Mouse (Mus musculus) spleen, adult 18-20 months (tissue): ENCODE data around the gene Acap3.

Source experiments
- DNase-seq, 2 experiments: peaks; one replicate each; pipeline ENCODE4 v3.0.0; 2022; ENCODE audit warnings: mixed read lengths in 2 of 2

Acap3 gene

DNA sequence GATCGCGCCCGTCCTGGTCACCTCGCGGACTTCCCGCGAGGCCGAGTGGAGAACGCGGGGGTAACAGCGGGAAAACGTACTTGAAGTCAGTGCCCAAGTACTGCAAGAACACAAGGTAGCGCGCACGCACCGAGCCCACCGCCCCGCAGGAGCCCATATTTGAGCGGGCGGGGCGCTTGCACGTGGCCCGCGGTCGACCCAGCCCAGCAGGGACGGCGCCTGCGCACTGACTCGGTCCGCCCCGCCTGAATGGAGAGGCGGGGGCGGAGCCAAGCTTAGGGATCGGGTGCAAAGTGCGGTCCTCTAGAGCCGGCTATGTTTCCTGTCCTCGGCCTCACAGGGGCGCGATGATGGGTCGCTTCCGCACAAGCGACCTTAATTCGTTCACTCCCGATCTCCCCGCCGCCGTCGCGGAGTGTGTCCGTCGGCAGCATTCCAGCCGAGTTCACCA is at the start of gene Acap3, which contains the start of gene Pusl1:
Acap3 (plus strand) TSS at position 272 of the 451 bp plus-strand sequence.
Pusl1 (minus strand) TSS at position 231 of the 451 bp plus-strand sequence.
- DNase-seq = peak; percentile 93 to 98

DNA sequence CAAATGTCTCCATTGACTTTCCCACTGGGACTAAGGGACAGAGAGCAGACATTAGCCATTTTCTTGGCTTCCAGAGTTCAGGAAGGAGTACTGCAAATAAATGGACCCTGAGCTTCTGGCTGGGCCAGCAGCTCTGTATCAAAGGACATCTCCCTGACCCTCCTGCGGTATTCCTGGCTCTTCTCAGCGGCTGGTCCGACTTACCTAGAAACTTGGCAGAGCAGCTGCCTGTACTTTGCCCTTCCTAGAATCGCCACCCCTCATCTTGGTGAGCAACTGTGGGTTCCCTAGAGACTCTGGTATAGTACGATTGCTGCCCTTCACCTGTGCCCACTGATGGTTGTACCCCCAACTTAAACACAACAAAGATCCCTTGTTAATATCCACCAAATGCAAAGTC is 48.4 kb upstream of the Acap3 start:
- DNase-seq = peak in 1 of 2 experiments; percentile 2

- peak; percentile 89 to 97 for DNase-seq
Observed at GRCm38 (mm10) chr4:155846871-155847578, 44.6 kb upstream of the Acap3 start, which contains the start of gene Dvl1. Gene Dvl1, plus strand, starts transcription at chr4:155847402.

GRCm38 (mm10) chr4:155847591-155848352 is 43.9 kb upstream of the Acap3 start:
- no peak for DNase-seq

- DNase-seq = no peak
Observed at GRCm38 (mm10) chr4:155848434-155849095, 43.1 kb upstream of the Acap3 start.

DNA sequence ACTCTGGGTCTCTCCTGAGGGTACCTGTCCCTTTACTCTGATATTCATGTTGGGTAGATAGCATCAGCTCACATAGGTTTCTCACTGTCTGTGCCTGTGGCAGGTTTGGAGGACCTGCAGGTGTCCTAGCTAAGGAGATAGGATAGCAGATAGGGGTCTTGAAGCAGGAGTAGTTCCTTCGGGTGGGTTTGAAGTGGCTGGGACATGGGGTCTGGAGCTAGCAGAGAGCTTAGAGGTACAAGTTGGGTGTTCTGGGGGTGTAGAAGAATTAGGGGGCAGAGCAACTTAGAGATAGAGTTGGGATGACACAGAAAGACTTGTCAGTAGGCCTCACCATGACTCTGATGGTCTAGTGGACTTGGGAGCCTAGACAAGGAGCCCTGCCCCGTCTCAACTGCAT is 42.2 kb upstream of the Acap3 start:
- DNase-seq = no peak

DNA sequence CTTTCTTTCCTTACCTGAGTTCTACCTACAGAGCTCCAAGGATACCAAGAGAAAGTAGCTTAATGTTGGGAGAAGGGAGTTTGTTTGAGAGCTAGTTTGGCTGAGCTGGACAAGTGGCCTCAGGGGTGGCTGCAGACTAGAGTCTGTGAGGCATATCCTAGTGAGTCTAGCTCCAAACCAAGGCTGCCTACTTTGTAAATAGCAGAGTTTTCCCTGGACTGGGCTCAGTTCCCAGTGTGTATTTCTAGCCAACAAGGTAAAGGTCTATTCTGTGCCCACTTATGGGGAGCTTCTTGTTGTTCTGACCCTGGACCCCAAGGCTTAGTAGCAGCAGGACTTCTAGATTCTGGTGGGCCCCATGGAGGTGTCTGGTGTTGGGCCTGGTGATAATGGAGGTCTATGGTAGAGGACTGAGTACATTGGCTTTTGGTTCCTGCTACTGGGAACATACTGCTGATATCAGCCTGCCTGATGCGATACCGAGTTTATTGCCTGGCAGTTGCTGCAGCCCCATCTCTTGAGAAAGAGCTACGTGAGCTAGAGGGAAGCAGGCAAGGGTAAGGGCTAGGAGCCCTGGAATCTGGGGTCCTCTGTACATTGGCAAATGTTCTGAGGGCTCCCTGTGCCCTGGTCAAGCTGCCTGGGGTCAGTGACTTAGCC is 41.7 kb upstream of the Acap3 start:
- no peak for DNase-seq

DNA sequence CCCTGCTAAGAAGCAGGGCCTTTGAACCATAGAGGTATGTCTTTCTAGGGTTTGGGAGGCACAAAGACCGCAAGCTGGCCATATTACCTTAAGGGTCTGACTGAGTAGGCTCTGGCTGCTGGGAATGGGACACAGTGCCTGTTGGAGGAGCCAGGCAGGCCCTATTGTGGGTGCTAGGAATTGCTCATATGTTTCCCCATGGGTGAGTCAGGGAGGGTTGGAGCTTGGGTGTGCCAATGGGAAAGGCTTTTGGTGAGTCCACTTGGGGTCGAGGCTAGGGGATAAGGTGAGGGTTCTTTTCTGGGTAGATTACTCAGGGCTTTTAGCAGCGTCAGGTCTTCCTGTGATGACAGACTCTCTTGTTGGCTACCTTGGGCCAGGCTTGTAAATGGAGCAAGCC is 40.3 kb upstream of the Acap3 start:
- DNase-seq = no peak

- no peak for DNase-seq
Observed at GRCm38 (mm10) chr4:155851951-155852411, 39.6 kb upstream of the Acap3 start.

- no peak for DNase-seq
Observed at GRCm38 (mm10) chr4:155853421-155853820, 38.2 kb upstream of the Acap3 start.

GRCm38 (mm10) chr4:155854991-155855390 is 36.6 kb upstream of the Acap3 start:
- no peak for DNase-seq

DNA sequence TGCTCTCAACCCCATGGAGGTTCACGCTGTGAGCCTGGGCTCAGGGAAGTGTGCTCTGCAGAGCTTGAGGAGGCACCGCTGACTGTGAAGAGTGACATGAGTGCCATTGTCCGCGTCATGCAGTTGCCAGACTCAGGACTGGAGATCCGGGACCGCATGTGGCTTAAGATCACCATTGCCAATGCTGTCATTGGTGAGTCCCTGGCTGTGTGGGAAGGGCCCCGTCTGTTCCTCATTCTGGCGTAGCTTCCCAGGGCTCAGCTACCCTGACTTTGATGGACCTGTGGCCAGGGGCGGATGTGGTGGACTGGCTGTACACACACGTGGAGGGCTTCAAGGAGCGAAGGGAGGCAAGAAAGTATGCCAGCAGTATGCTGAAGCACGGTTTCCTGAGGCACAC is 35.6 kb upstream of the Acap3 start:
- DNase-seq = no peak

DNA sequence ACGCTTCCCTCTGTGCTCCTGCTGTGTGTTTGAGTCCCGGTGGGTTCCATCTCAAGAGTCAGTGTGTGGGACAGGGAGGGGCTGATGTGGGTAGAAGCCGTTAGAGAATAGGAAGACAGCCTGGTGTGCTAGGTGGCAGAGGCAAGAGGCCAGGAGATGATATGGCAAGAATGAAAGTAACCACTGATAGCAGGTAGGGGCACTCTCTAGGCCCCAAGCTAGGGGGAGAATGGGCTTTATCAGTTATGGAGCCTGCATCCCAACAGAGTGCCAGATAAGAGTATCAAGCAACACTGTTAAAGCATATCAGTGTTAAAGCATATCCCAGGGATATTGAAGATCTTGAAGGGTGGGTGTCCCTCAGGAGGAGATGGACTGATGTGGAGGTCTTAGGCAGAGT is 34.7 kb upstream of the Acap3 start:
- DNase-seq = no peak

DNA sequence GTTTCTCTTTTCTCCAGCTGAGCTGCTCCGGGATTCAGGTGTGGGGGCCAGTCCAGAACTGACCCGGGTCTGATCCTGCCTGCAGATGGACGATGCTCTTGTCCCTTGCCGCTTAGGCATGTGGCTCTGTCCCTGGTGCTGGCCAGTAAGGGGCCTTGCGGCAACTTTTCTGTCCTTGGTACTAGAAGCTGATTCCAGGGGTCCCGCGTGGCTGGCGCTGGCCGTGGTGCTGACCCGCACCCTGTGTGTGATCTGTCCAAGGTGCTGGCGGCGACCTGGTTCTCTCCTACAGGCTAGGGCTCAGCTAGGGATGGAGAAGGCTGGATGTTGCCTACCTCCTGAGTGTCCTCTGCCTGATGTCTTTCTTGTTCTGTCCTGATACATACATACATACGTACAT is 32.3 kb upstream of the Acap3 start:
- DNase-seq = no peak

DNA sequence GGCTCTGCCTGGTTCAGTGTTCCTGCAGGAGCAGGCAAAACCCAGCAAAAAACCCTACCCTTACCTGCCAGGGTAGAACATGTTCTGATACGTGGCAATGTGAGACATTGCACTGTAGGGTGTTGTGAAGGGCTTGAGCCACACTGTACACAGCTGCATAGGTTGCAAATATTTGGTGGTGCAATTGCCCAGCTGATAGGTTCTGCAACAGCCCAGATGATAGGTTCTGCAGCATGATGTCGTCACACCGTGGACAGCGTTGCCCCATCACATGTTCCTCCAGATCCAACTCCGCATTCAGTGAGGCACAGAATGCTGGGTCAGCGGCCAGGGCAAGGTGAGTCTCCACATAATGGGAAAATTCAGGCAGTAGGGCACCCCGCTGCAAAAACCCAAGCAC is 29.8 kb upstream of the Acap3 start:
- DNase-seq = no peak

- no peak for DNase-seq
Observed at GRCm38 (mm10) chr4:155863001-155863400, 28.6 kb upstream of the Acap3 start, which contains the start of gene Tas1r3. Gene Tas1r3, minus strand, starts transcription at chr4:155863362.

GRCm38 (mm10) chr4:155868614-155869298 is 22.9 kb upstream of the Acap3 start:
- no peak for DNase-seq

- DNase-seq = peak; percentile 93 to 94
Observed at GRCm38 (mm10) chr4:155869317-155870033, 22.1 kb upstream of the Acap3 start, which contains the start of the genes Cptp and Ints11. Gene Cptp, minus strand, starts transcription at chr4:155869440. Gene Ints11, plus strand, starts transcription at chr4:155869546.

DNA sequence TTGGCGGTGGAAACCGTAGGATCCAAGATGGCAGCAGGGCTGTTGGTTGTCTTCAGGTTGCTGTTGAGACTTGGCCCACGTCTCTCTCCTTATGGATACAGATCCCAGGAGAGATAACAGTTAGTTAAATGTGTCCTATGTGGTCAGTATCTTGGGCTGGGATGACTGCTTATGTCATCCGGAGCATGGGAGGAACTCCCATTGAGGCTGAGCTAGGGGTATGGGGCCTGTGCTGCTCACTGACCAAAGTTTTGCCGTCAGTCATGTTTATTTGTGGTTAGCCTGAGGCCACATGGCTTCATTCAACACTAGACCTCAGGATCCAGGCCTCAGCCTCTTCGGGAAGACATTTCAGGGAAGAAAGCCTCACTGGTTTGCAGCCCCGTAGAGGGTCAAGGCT is 20.2 kb upstream of the Acap3 start:
- DNase-seq = no peak

DNA sequence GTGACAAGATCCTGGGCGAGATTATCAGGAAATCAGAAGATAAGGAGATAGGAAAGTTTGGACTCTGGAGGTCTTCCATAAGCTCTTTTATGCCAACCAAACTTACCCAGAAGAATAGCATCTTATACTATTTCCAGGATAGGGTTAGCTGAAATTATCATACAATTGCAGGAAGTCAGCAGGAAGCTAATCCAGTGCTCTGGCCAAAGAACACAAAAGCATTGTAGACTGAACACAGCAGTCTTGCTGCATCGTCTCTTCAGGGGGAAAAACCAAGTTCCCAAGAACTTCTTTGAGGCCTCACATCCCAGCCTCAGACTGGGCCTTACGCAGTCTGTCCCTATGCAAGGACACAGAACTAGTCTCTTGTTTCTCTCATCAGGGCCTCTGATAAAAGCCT is 8.0 kb upstream of the Acap3 start:
- DNase-seq = no peak

DNA sequence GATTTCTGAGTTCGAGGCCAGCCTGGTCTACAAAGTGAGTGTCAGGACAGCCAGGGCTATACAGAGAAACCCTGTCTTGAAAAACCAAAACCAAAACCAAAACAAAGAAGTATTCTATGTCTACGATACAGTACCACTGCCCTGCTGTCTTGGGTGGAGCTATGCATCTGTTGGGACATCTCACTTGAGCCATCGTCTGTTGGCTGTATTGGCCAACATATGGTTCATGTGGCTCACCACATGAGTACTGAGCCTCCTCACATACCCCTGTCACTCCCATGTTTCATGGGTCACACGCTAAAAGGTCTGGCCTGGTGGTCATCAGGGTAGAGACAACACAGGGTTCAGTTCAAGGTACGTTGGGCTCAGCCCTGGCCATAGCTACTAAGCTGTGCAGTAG is 5.3 kb upstream of the Acap3 start:
- no peak for DNase-seq
